Mouse (Mus musculus) ovary, postnatal 10 days (tissue): ENCODE data around the gene Erg28.

Experiments
- DNase-seq: peaks from one replicate; pipeline ENCODE4 v3.0.0; 2022; ENCODE audit warnings: low spot score

Gene Erg28

DNA sequence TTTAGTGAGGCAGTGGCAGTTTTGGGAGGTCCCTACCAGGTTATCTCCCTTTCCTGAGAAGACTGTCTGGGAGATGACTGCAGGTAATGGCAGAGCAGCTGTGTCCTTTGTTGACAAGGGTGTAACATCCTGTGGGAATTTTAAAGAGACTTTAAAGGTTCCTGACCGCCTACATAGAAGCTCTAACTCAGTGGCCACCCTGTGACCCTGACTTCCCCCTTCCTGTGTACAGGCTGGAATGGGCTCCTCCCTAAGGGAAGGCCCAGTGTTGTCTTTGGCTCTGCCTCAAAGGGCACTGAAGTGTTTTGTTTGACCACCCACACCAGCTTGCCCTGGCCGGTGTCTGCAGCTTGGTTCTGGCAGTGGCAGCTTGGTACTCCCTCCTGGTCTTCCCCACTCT lies 10.8 kb downstream of the Erg28 start:
- no peak for DNase-seq

DNA sequence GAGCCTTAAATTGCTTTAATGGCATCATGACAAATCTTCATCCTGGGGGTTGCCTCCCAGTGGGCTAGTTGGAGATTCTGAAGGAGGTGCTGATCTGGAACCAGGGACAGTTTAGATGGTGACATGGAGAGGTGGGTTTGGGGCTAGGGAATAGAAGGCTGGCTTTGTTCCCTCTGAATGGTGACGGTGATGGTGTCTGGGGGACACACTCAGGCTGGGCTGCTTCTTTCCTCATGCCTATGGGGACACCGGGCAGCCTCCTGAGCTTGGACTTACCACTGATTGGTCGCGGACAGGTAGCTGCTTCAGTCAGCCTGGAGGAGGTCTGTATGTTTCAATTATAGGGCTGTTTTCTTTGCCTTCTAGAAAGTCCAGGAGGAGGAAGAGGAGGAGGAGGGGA lies 12.7 kb downstream of the Erg28 start:
- DNase-seq = no peak

DNA sequence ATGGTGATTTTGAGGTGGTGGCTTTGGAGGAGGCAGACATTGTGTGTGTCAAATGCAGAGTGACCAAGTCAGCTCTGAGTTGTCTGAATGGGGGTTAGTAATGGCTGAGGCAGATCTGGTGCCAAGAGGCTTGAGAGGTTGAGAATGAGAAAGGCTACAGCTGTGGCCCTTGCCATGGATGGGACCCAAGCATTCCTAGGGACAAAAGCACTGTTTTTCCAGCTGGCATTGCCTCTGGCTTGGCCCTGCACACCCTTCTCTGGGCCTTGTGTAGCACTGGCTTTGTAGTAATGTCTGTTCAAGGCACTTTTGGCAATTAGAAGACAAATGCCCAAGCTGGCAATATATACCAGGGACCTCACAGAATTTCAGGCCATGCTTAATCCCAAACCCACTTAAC lies 13.4 kb downstream of the Erg28 start:
- DNase-seq = no peak

DNA sequence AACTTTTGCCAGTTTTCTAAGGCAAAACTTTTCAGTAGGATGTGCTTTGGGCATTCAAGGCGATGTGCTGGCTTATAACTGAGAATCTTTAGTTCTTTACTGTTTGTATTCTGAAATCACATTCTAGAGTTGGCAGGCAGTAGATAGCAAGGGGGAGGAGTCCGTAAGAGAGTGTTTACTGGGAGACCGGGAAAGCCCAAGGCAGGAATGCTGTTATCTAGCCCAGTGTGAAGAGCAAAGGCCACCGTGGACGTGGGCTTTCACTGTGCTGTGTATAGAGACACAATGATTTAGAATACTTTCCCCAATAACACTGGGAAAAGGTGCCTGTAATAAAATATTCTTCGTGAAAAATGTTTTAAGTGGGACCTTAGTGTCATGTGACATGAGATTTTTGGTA lies 14.6 kb downstream of the Erg28 start:
- DNase-seq = no peak

DNA sequence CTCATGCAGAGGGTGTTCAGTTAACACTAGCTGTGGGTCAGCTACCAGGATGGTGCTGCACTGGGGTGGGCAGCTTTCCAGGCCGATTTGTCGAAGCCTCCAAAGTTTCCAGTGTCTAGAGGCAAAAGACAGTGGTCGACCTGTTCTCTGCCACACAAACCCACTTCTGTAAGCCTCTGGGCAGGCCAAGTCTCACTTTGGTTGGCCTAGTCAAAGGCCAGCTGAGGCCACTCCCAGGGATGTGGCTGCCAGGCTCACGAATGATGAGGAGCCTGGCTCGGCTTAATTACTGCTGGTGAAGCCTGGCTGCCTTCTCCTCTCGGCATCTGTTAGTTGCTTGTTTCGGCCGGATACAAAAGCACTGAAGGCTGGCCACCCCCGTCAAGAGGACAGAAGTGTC lies 24.3 kb downstream of the Erg28 start:
- DNase-seq = no peak

DNA sequence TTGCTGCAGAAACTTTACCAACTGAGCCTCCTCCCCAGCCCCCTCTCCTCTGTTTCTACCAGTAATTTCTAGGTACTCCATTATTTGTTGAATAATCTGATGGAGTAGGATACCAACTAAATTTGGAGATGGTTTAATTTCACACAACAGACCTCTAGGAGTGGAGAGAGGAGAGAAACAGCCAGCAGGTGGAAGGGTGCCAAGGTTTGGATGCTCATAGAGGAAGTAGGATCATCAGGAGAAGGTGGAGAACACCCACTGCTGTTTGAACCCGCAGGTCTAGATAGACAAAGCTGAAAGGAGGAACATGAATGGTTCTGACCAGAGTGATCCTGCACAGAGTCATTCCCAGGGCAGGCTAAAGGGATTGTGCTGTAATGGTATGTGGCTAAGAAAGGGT lies 28.8 kb downstream of the Erg28 start:
- no peak for DNase-seq

DNA sequence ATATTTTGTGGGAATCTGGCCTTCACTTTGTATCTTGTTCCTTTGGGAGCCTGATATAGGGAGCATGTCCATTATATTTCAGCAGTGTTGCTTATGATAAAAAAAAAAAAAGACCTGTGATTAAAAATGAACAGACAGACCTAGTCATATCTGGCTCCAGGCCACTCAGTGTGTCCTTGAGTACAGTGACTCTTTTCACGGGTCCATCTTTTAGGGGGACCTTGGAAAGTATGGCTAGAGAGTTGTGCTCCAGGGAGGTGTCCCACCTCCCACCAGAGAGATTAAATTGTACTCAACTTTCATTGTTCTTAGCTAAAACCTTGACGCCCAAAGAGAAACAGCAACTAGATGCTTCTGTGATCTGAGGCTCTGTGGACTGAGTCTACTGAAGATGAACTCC lies 30.3 kb downstream of the Erg28 start:
- no peak for DNase-seq

DNA sequence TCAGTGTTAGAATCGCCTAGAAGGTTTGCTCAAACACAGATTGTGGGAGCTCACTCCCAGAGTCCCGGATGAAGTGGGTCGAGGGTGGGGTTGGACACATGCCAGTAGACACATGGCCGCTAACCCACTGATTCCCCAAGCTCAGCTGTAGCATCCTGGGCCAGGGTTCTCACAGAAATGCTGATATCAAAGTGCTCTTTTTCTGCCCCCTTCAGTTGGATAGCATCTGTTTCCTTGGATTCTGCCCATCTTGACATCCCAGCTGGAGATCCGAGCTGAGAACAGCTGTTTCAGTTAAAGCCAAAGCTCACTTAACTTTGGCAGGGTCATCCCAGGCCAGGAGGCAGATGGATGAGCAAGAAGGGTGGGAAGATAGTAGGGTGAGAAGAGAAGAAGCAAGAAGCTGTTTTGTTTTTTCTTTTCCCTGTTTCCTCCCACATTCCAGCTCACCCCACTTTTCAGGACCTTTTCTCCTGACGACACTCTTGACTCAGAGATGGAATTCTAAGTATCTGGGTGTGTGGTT lies 31.5 kb downstream of the Erg28 start:
- no peak for DNase-seq

DNA sequence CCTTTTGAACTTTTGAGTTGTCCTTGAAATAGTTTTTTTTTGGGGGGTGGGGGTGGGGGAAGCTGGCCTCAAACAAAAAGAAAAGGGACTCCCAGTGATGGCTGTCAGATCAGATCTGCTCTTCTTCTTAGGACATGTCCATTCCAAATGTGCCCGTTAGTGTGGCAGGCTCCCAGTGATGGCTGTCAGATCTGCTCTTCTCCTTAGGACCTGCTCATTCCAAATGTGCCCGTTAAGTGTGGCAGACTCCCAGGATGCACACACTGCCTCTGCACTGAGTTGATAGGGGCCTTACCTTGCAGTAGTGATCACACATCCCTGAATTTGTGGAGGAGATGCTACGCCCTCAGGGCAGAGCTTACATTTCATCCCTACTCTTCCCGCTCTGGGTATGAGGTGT lies 32.2 kb downstream of the Erg28 start:
- no peak for DNase-seq

DNA sequence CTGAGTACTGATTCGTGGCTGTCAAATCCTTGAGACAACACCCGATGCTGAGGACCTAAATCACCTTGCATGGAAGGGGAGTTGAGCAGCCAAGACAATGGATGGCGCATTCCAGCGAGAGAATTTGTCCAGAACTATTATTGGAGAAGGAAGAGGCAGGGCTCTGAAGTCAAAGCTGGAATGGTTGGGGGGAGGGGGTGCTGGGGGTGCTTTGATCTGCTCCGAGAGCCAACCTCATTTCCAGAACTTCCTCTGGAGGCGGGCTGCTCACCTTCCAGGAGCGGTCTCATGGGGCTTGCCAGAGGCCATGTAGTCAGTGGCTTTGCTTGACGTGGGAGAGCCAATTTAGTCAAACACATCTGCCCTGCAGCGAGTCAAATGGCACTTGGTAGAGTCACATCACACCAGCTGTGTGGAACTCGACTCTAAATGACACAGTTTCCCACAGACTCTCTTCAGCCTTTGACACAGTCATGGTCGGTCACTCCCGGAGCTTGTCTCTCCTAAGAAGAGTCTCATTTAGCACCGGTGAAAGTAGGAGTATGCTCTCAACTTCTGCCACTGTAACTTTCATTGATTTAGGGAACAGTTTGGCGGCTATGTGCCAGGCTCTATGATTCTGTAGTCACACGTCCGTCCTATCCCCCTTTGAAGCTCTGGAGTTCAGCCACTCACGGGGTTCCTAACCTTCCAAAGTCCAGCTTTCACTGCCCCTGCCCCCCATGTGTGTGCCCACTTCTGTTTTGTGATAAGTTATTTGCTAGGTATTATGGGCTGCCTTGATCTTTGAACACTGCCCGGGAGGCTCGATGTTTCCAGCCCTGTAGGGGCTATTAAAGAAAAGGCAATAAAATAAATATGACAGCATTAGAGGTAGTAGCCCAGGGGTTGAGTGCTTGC lies 39.2 kb downstream of the Erg28 start:
- DNase-seq = no peak

DNA sequence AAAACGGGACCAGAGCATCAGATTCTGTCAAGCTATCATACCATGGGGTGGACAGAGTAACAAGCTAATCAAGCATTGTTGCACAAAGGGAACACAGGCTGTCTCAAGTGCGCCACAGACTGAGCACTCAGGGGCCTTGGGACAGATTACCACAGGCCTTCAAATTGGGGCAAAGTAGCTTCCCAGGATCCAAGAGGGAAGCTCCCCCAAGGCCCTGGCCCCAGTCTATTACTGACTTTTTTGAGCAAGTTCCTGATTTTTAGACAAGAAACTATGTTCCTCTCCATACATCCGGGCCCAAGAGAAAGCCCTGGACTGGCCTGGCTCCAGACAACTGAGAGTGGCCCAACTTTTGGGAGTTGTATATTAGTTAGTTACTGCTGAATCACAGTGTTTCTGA lies 42.7 kb downstream of the Erg28 start:
- DNase-seq = no peak

DNA sequence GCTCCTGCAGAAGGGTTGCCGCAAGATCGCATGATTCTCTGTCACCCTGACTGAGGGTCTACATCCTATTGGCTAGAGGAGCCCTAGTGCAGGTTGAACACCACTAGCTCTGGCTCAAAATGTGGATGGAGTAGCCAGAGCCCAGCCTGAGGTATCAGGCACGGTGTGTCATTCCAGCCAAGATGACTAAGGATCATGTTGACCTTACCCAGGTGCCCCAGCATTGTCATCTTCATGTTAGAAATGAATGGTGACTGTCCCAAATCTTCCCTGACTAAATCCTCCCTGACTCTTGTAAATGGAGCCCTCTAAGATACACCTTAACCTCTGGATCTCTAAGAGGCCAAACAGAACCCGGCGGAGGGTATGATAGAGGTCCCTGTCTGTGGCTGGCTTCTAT lies 44.6 kb downstream of the Erg28 start:
- DNase-seq = no peak

DNA sequence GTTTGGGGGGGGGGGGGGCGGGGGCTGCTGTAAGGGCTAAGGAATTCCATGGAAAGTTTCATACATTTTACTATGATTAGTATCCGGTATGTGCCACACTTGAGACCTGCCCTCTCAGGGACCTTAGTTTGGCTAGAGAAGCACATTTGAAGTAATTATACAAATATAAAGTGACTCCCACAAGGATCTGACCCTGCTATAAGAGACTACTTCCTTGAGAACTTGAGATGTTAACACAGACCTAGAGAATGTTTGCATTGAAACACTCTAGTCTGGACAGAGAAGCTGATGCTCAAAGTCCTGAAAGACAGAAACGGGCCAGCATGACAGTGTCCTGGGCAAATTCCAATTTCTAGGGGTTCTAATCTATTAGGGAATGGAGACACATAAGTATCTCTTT lies 45.4 kb downstream of the Erg28 start:
- no peak for DNase-seq

DNA sequence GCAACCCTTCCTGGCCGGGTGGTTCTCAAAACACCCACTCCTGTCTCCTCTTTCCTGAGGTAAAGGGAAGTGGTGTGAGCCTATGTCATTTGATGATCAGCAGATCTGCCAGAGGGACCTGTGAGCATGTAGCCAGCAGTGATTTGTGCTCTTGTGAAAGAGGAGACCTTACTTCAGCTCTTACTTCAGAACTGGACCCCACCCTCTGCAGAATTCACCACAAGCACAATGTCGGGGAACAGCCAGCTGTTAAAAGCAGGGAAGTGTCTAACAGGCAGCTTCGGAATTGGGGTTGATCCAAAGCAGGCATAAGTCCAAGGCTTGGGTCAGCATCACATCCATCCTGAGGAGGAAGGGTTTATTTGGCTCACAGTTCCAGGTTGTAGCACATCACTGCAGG lies 53.0 kb downstream of the Erg28 start:
- DNase-seq = no peak

DNA sequence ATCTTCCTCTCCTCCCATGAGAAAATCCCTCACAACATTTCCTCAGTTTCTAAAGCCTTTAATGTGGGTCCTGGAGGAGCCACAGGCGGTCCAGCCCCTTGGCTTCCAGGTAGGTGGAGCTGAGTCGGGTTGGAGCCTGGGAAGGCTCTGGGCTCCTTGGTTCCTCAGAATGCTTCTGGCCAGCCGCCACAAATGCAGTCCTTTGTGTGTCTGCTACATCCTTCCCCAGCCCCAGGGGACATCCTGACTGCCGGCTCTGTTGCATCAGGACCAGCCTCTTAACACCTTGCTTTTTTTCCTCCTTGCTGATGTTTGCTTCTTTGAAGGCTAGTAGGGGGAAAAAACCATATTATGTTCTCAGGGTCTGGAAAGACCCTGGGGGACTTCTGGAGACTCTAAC lies 56.6 kb downstream of the Erg28 start:
- DNase-seq = no peak

DNA sequence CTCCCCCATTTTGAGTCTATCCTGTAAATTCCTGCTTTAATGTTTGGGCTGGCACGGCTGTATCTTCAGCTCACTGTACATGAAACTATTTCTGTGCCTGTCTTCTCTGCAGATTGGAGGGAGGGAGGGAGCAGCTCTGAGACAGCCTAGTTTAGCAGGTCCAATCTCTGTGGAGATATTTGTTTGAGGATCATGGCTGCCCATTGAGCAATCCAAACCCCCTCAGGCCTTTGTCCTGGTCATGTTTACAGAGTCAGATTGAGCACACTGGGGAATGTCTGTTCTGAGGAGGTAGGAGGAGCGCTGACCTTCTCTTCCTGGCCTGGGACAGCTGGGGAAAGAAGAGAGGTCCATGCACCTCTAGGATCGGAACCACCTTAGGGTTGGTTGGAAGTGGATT lies 58.1 kb downstream of the Erg28 start:
- no peak for DNase-seq
